In genomic region chr17:83935232-83935631, GRCm38 (mm10) we compare ENCODE assay signal across 16 mouse cellular contexts.
DNase-seq lines count a peak whose midpoint lies in the region; ATAC-seq and TF ChIP-seq lines count a peak whose summit lies in the region.
"Had no signal": no experiment of that assay in that cellular context is flagged by ENCODE, and none has a peak within 500 bp of the region (broad histone marks: within the 10 kb centered on the region; RNA-seq: fewer than 3 reads in every experiment).

No protein-coding gene starts in this region.

- TF ChIP-seq POLR2A in cerebellum, adult 2 months (IDR thresholded peaks at IDR 0.05; ENCODE audit: borderline replicate concordance, insufficient read depth, low read length) = no peak

- TF ChIP-seq CTCF in liver, postnatal 0 days (IDR thresholded peaks at IDR 0.05; ENCODE audit: low read depth) = no peak
- no peak for TF ChIP-seq CTCF in cerebellum, adult 2 months (IDR thresholded peaks at IDR 0.05; ENCODE audit: borderline replicate concordance, insufficient read depth, low read depth, low read length)

- peak; percentile 52; the same call in 1 of the 2 replicates for ATAC-seq in kidney, embryonic 15.5 days (replicated peaks; ENCODE audit: low FRiP score)
- peak; percentile 77 for ATAC-seq in liver, postnatal 0 days
- no peak for ATAC-seq in hindbrain, embryonic 12.5 days (ENCODE audit: low FRiP score)
- ATAC-seq: forebrain, postnatal 0 days; midbrain, embryonic 16.5 days; Patski had no signal

- no peaks in the 10 kb centered on the region for H3K9me3 ChIP-seq in kidney, embryonic 15.5 days (replicated peaks)
- H3K9me3 ChIP-seq in liver, postnatal 0 days (ENCODE audit: low read length) = no peaks in the 10 kb centered on the region
- H3K9me3 ChIP-seq in hindbrain, embryonic 12.5 days (replicated peaks) = no peaks in the 10 kb centered on the region
- H3K9me3 ChIP-seq: embryonic facial prominence, embryonic 15.5 days had no signal

- H3K4me1 ChIP-seq in kidney, embryonic 15.5 days = peaks cover 46% of the 10 kb centered on the region
- peaks cover 9% of the 10 kb centered on the region for H3K4me1 ChIP-seq in liver, postnatal 0 days (ENCODE audit: insufficient read depth)
- H3K4me1 ChIP-seq in cerebellum, adult 2 months (ENCODE audit: control insufficient read depth, insufficient read depth, low read length) = peaks cover 3% of the 10 kb centered on the region; the same call in 1 of the 2 replicates
- peaks cover 23% of the 10 kb centered on the region for H3K4me1 ChIP-seq in hindbrain, embryonic 12.5 days

- peak; percentile 63 for DNase-seq in kidney, adult 11 months
- DNase-seq in kidney, postnatal 10 days = no peak
- peak; percentile 9 to 12 for DNase-seq in CD8-positive naive resting alpha-beta T cell, adult 2 months (ENCODE audit: low read depth in 2 of 2, low spot score in 2 of 2)
- DNase-seq in liver, postnatal 0 days = no peak
- DNase-seq in cerebellum, adult 2 months = no peak
- no peak for DNase-seq in gastrocnemius, postnatal 25 days
- DNase-seq: adrenal gland, adult 2 months; forebrain, postnatal 0 days; left cerebral cortex, postnatal 4 days; lung, postnatal 10 days; thymus, postnatal 4 days had no signal

- H3K27ac ChIP-seq in kidney, embryonic 15.5 days = peak overlapping the region; percentile 62
- peak overlapping the region; percentile 34; the same call in 1 of the 2 replicates for H3K27ac ChIP-seq in liver, postnatal 0 days (ENCODE audit: low read depth)
- H3K27ac ChIP-seq in cerebellum, adult 2 months (ENCODE audit: insufficient read depth, low read length) = no peak overlapping the region
- H3K27ac ChIP-seq in hindbrain, embryonic 12.5 days = no peak overlapping the region
- H3K27ac ChIP-seq: embryonic facial prominence, embryonic 15.5 days had no signal

- no peak overlapping the region for H3K4me2 ChIP-seq in kidney, embryonic 15.5 days
- no peak overlapping the region for H3K4me2 ChIP-seq in liver, postnatal 0 days (ENCODE audit: low read depth, low read length)
- H3K4me2 ChIP-seq in hindbrain, embryonic 12.5 days (replicated peaks) = no peak overlapping the region
- H3K4me2 ChIP-seq: embryonic facial prominence, embryonic 15.5 days had no signal

- WGBS in kidney, embryonic 15.5 days = 65% methylated on average over 5 of the region's 5 CpGs
- WGBS in liver, postnatal 0 days (ENCODE audit: insufficient replicate concordance) = 37% methylated on average over 5 of the region's 5 CpGs
- 88% methylated on average over 5 of the region's 5 CpGs for WGBS in cerebellum, adult 2 months
- WGBS in hindbrain, embryonic 12.5 days = 84% methylated on average over 5 of the region's 5 CpGs

- H3K36me3 ChIP-seq in kidney, embryonic 15.5 days = no peaks in the 10 kb centered on the region
- H3K36me3 ChIP-seq in liver, postnatal 0 days (replicated peaks; ENCODE audit: insufficient read depth, low read length) = no peaks in the 10 kb centered on the region
- H3K36me3 ChIP-seq in hindbrain, embryonic 12.5 days = no peaks in the 10 kb centered on the region
- H3K36me3 ChIP-seq: embryonic facial prominence, embryonic 15.5 days had no signal

- H3K4me3 ChIP-seq in kidney, embryonic 15.5 days (replicated peaks) = no peak overlapping the region
- H3K4me3 ChIP-seq in liver, postnatal 0 days (ENCODE audit: low read depth, low read length) = no peak overlapping the region
- H3K4me3 ChIP-seq in cerebellum, adult 2 months (replicated peaks; ENCODE audit: insufficient read depth, low read depth, low read length) = no peak overlapping the region
- H3K4me3 ChIP-seq in hindbrain, embryonic 12.5 days = no peak overlapping the region
- H3K4me3 ChIP-seq: embryonic facial prominence, embryonic 15.5 days had no signal

- TF ChIP-seq EP300 in liver, postnatal 0 days (IDR thresholded peaks at IDR 0.05; ENCODE audit: low read depth) = no peak

- no peak overlapping the region for H3K9ac ChIP-seq in kidney, embryonic 15.5 days
- H3K9ac ChIP-seq in liver, postnatal 0 days (replicated peaks) = no peak overlapping the region
- no peak overlapping the region for H3K9ac ChIP-seq in hindbrain, embryonic 12.5 days
- H3K9ac ChIP-seq: embryonic facial prominence, embryonic 15.5 days; forebrain, postnatal 0 days had no signal

- H3K27me3 ChIP-seq in kidney, embryonic 15.5 days = no peaks in the 10 kb centered on the region
- H3K27me3 ChIP-seq in liver, postnatal 0 days (ENCODE audit: insufficient read depth, low read length) = no peaks in the 10 kb centered on the region
- no peaks in the 10 kb centered on the region; the same call in 1 of the 2 replicates for H3K27me3 ChIP-seq in cerebellum, adult 2 months (ENCODE audit: control insufficient read depth, insufficient read depth, low read length)
- H3K27me3 ChIP-seq in hindbrain, embryonic 12.5 days = 0 out of 2 replicates have a peak, but pooled peaks cover 3% of the 10 kb centered on the region
- H3K27me3 ChIP-seq: embryonic facial prominence, embryonic 15.5 days; Patski had no signal

Comparison
In these comparisons a context has a peak if more than half of its experiments do, and no peak if none do; other contexts are left out.
1. DNase-seq: peak in kidney, adult 11 months (single experiment) and CD8-positive naive resting alpha-beta T cell, adult 2 months (2 of 2); none in kidney, postnatal 10 days (single experiment), liver, postnatal 0 days (single experiment), cerebellum, adult 2 months (0 of 2) and gastrocnemius, postnatal 25 days (single experiment).
2. H3K27ac ChIP-seq: peak in kidney, embryonic 15.5 days (single experiment) and liver, postnatal 0 days (single experiment); none in cerebellum, adult 2 months (single experiment) and hindbrain, embryonic 12.5 days (single experiment).